8 mouse cellular contexts compared by ENCODE assay signal in genomic region chr8:112128833-112129518, GRCm38 (mm10).
DNase-seq lines count a peak whose midpoint lies in the region; ATAC-seq lines count a peak whose summit lies in the region.

No protein-coding gene starts in this region.

- H3K27ac ChIP-seq in hindbrain, embryonic 14.5 days = no peak overlapping the region
- no peak overlapping the region for H3K27ac ChIP-seq in hindbrain, embryonic 12.5 days
- no peak overlapping the region for H3K27ac ChIP-seq in embryonic facial prominence, embryonic 11.5 days (replicated peaks; ENCODE audit: low read depth, low read length)

- WGBS in hindbrain, embryonic 14.5 days = 54% methylated on average over 14 of the region's 14 CpGs
- 53% methylated on average over 14 of the region's 14 CpGs for WGBS in hindbrain, embryonic 12.5 days
- WGBS in embryonic facial prominence, embryonic 11.5 days = 48% methylated on average over 14 of the region's 14 CpGs

- no peak overlapping the region for H3K4me2 ChIP-seq in hindbrain, embryonic 14.5 days (replicated peaks)
- no peak overlapping the region for H3K4me2 ChIP-seq in hindbrain, embryonic 12.5 days (replicated peaks)
- H3K4me2 ChIP-seq in embryonic facial prominence, embryonic 11.5 days (ENCODE audit: low read depth, low read length) = no peak overlapping the region

- no peaks in the 10 kb centered on the region for H3K27me3 ChIP-seq in hindbrain, embryonic 14.5 days (ENCODE audit: control insufficient read depth, insufficient read depth, low read length)
- H3K27me3 ChIP-seq in hindbrain, embryonic 12.5 days = no peaks in the 10 kb centered on the region
- H3K27me3 ChIP-seq in embryonic facial prominence, embryonic 11.5 days (ENCODE audit: control insufficient read depth, insufficient read depth, low read length) = no peaks in the 10 kb centered on the region

- H3K4me1 ChIP-seq in hindbrain, embryonic 14.5 days (replicated peaks; ENCODE audit: control insufficient read depth, insufficient read depth, low read length) = no peaks in the 10 kb centered on the region
- H3K4me1 ChIP-seq in hindbrain, embryonic 12.5 days = no peaks in the 10 kb centered on the region
- no peaks in the 10 kb centered on the region for H3K4me1 ChIP-seq in embryonic facial prominence, embryonic 11.5 days (ENCODE audit: control insufficient read depth, insufficient read depth, low read length)

- no peaks in the 10 kb centered on the region for H3K9me3 ChIP-seq in hindbrain, embryonic 14.5 days (ENCODE audit: control insufficient read depth, low read length)
- H3K9me3 ChIP-seq in hindbrain, embryonic 12.5 days (replicated peaks) = no peaks in the 10 kb centered on the region; the same call in 1 of the 2 replicates
- no peaks in the 10 kb centered on the region for H3K9me3 ChIP-seq in embryonic facial prominence, embryonic 11.5 days (replicated peaks; ENCODE audit: control insufficient read depth, low read length)

- H3K4me3 ChIP-seq in hindbrain, embryonic 14.5 days (replicated peaks; ENCODE audit: low read length) = no peak overlapping the region
- H3K4me3 ChIP-seq in hindbrain, embryonic 12.5 days = no peak overlapping the region
- H3K4me3 ChIP-seq in embryonic facial prominence, embryonic 11.5 days (ENCODE audit: low read depth, low read length) = no peak overlapping the region

- DNase-seq in hindbrain, embryonic 14.5 days (ENCODE audit: low spot score) = peak; percentile 78
- peak; percentile 82 for DNase-seq in Muller cell, postnatal 12 days (ENCODE audit: inconsistent ontology term)
- DNase-seq in embryonic facial prominence, embryonic 11.5 days (ENCODE audit: low spot score) = peak; percentile 95
- DNase-seq in kidney, adult 18-20 months = peak; percentile 27
- peak; percentile 70 for DNase-seq in lung, postnatal 10 days
- DNase-seq in frontal cortex, adult 2 months (ENCODE audit: extremely low spot score in 1 of 2, low spot score in 1 of 2) = no peak

- H3K9ac ChIP-seq in hindbrain, embryonic 14.5 days = no peak overlapping the region
- H3K9ac ChIP-seq in hindbrain, embryonic 12.5 days = no peak overlapping the region
- no peak overlapping the region for H3K9ac ChIP-seq in embryonic facial prominence, embryonic 11.5 days (replicated peaks; ENCODE audit: low read length)

- H3K36me3 ChIP-seq in hindbrain, embryonic 14.5 days (replicated peaks; ENCODE audit: control insufficient read depth, insufficient read depth) = no peaks in the 10 kb centered on the region
- H3K36me3 ChIP-seq in hindbrain, embryonic 12.5 days = no peaks in the 10 kb centered on the region
- no peaks in the 10 kb centered on the region for H3K36me3 ChIP-seq in embryonic facial prominence, embryonic 11.5 days (replicated peaks; ENCODE audit: control insufficient read depth, insufficient read depth, low read depth, low read length)

- no peak for ATAC-seq in hindbrain, embryonic 14.5 days (ENCODE audit: low FRiP score)
- ATAC-seq in hindbrain, embryonic 12.5 days (ENCODE audit: low FRiP score) = no peak
- peak; percentile 65; the same call in 1 of the 2 replicates for ATAC-seq in embryonic facial prominence, embryonic 11.5 days (replicated peaks; ENCODE audit: insufficient number of reproducible peaks, low FRiP score, low TSS enrichment, low read depth)
- ATAC-seq in activated CD4-positive, CD25-positive, alpha-beta regulatory T cell, adult 4 months = no peak

Comparison
In these comparisons a context has a peak if more than half of its experiments do, and no peak if none do; other contexts are left out.
1. DNase-seq: peak in hindbrain, embryonic 14.5 days (single experiment), Muller cell, postnatal 12 days (single experiment), embryonic facial prominence, embryonic 11.5 days (single experiment), kidney, adult 18-20 months (single experiment) and lung, postnatal 10 days (single experiment); none in frontal cortex, adult 2 months (0 of 2).